Mouse (Mus musculus) limb, embryonic 13.5 days (tissue): ENCODE results near the gene Dnpep. TPM values are rescaled to one million over a fixed set of nuclear protein-coding genes. Genes with fewer than 3 reads are reported as not detected.

Experiments used
- ATAC-seq: fragments of 200-750 bp; cut with Nextera tagmentation; 2 replicates; pipeline ENCODE4 v1.8.0; 2017; ENCODE audit warnings: low read depth, moderate number of reproducible peaks, moderate TSS enrichment; ENCODE audit not compliant: low FRiP score
- H3K27ac ChIP-seq: fragments of 300-500 bp; sonication (generic); 2 replicates; pipeline ENCODE4 v1.5.1; 2015; ENCODE audit warnings: inconsistent platforms, mild to moderate bottlenecking, moderate library complexity
- H3K27me3 ChIP-seq: fragments of 300-500 bp; sonication (generic); 2 replicates; pipeline ENCODE4 v1.6.1; 2015; ENCODE audit warnings: mild to moderate bottlenecking, inconsistent platforms
- H3K36me3 ChIP-seq: fragments of 300-500 bp; sonication (generic); 2 replicates; pipeline ENCODE4 v1.6.1; 2015; ENCODE audit warnings: inconsistent platforms, mild to moderate bottlenecking, moderate library complexity
- H3K4me1 ChIP-seq: fragments of 300-500 bp; sonication (generic); 2 replicates; pipeline ENCODE4 v1.6.1; 2015; ENCODE audit warnings: inconsistent platforms
- H3K4me2 ChIP-seq: fragments of 300-500 bp; sonication (generic); replicated peaks from 2 replicates; pipeline ENCODE4 v1.6.1; 2015; ENCODE audit warnings: inconsistent platforms, mild to moderate bottlenecking, moderate library complexity
- H3K4me3 ChIP-seq: fragments of 300-500 bp; sonication (generic); 2 replicates; pipeline ENCODE4 v1.5.1; 2015; ENCODE audit warnings: moderate library complexity, mild to moderate bottlenecking, inconsistent platforms
- H3K9ac ChIP-seq: fragments of 300-500 bp; sonication (generic); 2 replicates; pipeline ENCODE4 v1.6.1; 2015; ENCODE audit warnings: mild to moderate bottlenecking, inconsistent platforms
- H3K9me3 ChIP-seq: fragments of 300-500 bp; sonication (generic); 2 replicates; pipeline ENCODE4 v1.6.1; 2016; ENCODE audit warnings: inconsistent platforms
- WGBS: fragments of 180-500 bp; shearing (Covaris S2); methylation state at CpG from one replicate; pipeline ENCODE4 v1.1.7; 2015; 5-methylcytosine and 5-hydroxymethylcytosine counted together
- polyA plus RNA-seq: library from polyadenylated mRNA; unstranded; fragments of >200 nt; fragmentation: Nextera tagmentation; extraction: Ambion mirVana; gene quantifications from 2 replicates; pipeline ENCODE4 v1.2.1, GENCODE M21; 2015

Gene Dnpep
- polyA plus RNA-seq, 1 experiment from 2014 or later: 117 TPM

DNA sequence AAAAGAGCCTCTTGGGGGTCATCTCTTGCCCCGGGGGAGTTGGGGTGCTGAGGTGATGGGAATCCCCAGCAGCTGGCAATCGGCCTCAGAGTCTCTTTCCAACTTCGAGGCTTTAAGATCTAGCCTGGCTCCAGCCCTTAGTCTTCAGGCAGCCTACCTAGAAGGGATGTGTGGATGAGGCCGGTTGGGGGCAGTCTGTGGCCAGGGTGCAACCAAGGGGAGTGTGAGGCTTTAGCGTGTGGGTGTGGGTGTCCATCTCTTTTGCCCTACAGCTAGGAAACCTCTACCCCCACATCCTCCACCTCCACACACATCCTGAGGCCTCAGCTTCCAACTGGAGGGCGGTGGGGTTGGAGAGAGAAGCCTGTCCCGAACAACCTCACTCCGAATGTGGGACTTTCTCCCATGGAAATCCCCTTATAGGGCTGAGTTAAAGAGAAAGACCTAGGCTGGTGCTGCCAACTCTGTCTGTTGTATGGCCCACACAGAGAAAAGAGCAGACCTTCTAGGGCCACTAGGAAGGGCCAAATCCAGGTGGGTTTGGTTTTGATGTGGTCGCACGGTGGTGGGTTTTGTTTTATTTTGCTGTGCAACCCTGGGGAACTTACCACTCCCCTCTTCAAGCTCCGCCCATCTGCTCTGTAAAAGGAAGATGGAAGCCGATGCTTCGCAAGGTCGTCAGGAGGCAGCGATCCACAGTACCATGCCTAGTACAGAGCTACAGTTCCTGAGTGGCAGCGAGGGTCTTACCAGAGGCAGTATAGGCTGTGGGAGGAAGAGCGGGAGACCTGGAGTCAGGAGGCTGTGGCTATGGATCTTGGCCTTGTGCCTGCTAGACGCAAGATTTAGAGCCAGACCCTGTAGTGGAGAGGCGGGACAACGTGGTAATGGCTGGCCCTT lies 27.5 kb upstream of the Dnpep start:
- H3K4me1 ChIP-seq: peaks cover 36% of the 10 kb centered on the region
- H3K36me3 ChIP-seq: no peaks in the 10 kb centered on the region
- H3K4me2 ChIP-seq: peak overlapping the region; percentile 27
- H3K27me3 ChIP-seq: peaks cover 10% of the 10 kb centered on the region; the same call in 1 of the 2 replicates
- 30% methylated on average over 20 of the region's 20 CpGs for WGBS
- no peaks in the 10 kb centered on the region for H3K9me3 ChIP-seq
- peak overlapping the region; percentile 22; the same call in 1 of the 2 replicates for H3K27ac ChIP-seq
- H3K4me3 ChIP-seq: no peak overlapping the region
- no peak overlapping the region for H3K9ac ChIP-seq
- no peak for ATAC-seq

DNA sequence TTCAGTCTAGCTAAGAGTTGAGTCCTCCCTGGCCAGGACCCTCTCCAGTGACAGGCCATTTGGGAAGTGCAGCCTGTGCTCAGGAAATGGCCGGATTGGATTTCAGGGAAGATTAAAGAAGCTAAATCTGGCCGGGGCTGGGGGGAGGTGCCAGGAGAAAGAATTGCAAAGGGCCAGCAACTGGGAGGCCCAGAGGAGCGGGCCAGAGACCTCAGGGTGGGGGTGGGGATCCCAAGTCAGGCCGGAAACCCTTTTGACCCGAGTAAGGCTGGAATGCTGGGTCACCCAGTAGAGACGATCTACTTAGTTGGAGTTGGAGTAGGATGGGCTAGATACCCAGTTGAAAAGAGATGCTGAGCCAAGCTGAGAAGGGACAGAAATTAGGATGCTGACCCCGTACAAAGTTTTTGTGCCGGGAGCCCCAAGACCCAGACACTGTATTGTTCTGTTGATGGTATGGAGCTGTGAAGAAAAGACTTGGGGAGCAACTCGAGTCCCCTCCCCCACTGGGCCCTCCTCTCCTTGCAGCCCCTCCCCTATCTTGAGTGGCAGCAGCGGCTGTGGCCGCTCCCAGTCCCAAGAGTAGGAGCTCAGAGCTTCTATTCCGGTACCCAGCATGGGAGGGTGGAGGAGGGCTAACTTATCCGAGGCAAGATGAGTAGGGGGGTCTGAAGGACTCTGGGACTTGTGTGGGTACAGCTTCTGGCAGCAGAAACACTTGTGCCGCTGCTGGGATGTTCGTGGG lies 26.7 kb upstream of the Dnpep start:
- no peak overlapping the region for H3K4me3 ChIP-seq
- H3K27me3 ChIP-seq: peaks cover 10% of the 10 kb centered on the region; the same call in 1 of the 2 replicates
- peak overlapping the region; percentile 22; the same call in 1 of the 2 replicates for H3K27ac ChIP-seq
- H3K9ac ChIP-seq: no peak overlapping the region
- peak; percentile 78 for ATAC-seq
- H3K9me3 ChIP-seq: no peaks in the 10 kb centered on the region
- H3K4me2 ChIP-seq: peak overlapping the region; percentile 27; the same call in 1 of the 2 replicates
- 9% methylated on average over 15 of the region's 15 CpGs for WGBS
- H3K4me1 ChIP-seq: peaks cover 39% of the 10 kb centered on the region
- H3K36me3 ChIP-seq: no peaks in the 10 kb centered on the region

DNA sequence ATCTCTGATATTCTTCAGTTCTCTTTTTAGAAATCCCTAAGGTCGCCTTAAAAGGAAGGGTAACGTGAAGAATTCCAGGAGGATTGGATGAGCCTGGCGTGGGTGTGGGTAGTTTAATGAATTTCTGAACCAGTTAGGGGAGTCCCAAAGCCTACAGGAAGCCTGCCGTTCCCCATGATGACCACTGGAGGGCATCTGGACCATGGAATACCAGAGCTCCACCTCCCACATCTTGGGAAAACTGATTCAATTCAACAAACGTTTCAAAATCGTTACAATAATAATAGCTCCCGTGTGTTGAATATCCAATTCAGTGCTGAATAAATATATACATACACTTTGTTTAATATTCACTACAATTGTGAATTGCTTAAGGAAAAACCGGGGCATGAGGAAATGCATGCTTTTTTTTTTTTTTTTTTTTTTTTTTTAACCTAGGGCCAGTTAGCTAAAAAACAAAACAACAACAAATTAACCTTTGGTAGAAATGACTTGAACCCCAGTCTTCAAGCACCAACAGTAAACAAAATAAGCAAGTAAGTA lies 25.2 kb upstream of the Dnpep start:
- Histone ChIP-seq H3K4me3 (no peak overlapping the region), H3K4me2 (no peak overlapping the region), H3K4me1 (peaks cover 47% of the 10 kb centered on the region), H3K9ac (no peak overlapping the region), H3K27me3 (peaks cover 10% of the 10 kb centered on the region; the same call in 1 of the 2 replicates), H3K36me3 (no peaks in the 10 kb centered on the region), H3K27ac (no peak overlapping the region), H3K9me3 (no peaks in the 10 kb centered on the region)
- no peak for ATAC-seq
- under 1% methylated on average over 8 of the region's 8 CpGs for WGBS

DNA sequence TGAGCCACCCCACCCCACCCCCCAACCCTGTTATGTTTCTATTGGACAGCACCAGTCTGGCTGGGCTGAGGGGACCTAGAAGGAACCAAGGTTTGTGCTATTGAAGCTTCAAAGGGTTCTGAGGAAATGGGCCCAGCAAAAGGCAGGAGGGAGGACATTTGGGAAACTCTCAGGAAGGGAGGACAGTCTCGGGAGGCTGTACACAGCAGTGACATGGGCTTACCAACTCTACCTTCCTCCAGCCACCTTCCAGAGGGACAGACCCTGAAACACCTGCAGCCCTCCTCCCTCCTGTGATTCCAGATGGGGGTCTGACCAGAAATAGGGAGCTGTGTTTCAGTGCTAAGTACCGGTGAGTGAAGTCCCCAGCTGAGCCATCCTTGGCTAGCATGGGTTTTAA lies 22.7 kb upstream of the Dnpep start:
- H3K4me3 ChIP-seq: no peak overlapping the region
- no peaks in the 10 kb centered on the region for H3K9me3 ChIP-seq
- no peak for ATAC-seq
- peaks cover 10% of the 10 kb centered on the region; the same call in 1 of the 2 replicates for H3K27me3 ChIP-seq
- H3K9ac ChIP-seq: no peak overlapping the region
- 77% methylated on average over 2 of the region's 2 CpGs for WGBS
- no peak overlapping the region for H3K4me2 ChIP-seq
- H3K36me3 ChIP-seq: no peaks in the 10 kb centered on the region
- H3K27ac ChIP-seq: no peak overlapping the region
- peaks cover 53% of the 10 kb centered on the region for H3K4me1 ChIP-seq

DNA sequence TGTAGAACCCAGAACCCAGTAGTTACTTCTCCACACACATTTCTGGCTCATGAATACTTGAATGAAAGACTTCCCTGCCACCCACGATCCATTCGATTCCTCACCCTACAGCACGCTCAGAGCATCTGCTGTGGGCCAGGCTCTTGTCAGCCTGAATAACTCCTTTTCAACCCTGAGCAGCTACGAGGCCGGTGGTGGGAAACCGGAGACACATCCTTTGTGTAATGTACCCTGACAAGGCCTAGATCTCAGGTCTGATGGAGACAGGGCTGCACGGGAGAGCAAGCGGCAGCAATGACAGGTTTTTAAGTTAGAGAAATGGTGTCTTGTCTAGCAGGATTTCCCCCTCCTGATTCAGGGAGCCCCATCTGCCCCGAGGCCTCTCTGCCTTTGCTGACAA lies 21.5 kb upstream of the Dnpep start:
- H3K4me3 ChIP-seq: no peak overlapping the region
- no peaks in the 10 kb centered on the region for H3K36me3 ChIP-seq
- 0 out of 2 replicates have a peak, but pooled peaks cover under 1% of the 10 kb centered on the region for H3K27me3 ChIP-seq
- peak overlapping the region; percentile 19 for H3K4me2 ChIP-seq
- peak overlapping the region; percentile 79 for H3K27ac ChIP-seq
- no peak for ATAC-seq
- peak overlapping the region; percentile 36; the same call in 1 of the 2 replicates for H3K9ac ChIP-seq
- WGBS: 32% methylated on average over 9 of the region's 9 CpGs
- no peaks in the 10 kb centered on the region for H3K9me3 ChIP-seq
- H3K4me1 ChIP-seq: peaks cover 41% of the 10 kb centered on the region

DNA sequence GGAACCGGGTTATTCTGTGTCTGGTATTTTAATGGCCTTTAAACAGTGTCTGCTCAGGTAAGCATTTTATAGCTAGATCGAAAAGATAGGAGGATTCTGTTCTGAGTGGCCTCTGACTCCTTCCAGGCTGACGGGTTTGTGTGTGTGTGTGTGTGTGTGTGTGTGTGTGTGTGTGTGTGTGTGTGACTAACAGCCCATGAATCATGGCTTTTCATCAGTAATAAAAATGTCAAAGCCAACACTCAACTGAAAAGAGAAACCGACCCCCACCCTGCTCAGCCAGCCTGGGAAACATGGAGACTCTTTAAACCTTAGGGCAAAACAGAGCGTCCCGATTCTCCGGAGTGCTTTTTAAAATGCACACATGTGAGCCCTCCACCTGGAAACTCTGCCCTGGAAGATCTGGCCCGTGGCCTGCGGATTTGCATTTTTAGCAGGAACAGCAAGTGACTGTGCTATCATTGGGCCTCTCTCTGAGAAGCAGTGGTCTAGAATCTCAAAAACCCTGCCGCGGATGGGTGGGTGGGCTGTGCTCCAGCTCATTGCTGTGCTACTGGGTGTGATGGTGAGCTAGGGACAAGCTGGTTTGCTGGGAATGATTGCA lies 20.4 kb upstream of the Dnpep start:
- peak overlapping the region; percentile 81 for H3K27ac ChIP-seq
- peak; percentile 41; the same call in 1 of the 2 replicates for ATAC-seq
- H3K36me3 ChIP-seq: no peaks in the 10 kb centered on the region
- H3K4me1 ChIP-seq: peaks cover 32% of the 10 kb centered on the region
- WGBS: 3% methylated on average over 11 of the region's 11 CpGs
- H3K4me3 ChIP-seq: no peak overlapping the region
- H3K4me2 ChIP-seq: peak overlapping the region; percentile 42
- peak overlapping the region; percentile 31; the same call in 1 of the 2 replicates for H3K9ac ChIP-seq
- H3K27me3 ChIP-seq: no peaks in the 10 kb centered on the region
- no peaks in the 10 kb centered on the region for H3K9me3 ChIP-seq

DNA sequence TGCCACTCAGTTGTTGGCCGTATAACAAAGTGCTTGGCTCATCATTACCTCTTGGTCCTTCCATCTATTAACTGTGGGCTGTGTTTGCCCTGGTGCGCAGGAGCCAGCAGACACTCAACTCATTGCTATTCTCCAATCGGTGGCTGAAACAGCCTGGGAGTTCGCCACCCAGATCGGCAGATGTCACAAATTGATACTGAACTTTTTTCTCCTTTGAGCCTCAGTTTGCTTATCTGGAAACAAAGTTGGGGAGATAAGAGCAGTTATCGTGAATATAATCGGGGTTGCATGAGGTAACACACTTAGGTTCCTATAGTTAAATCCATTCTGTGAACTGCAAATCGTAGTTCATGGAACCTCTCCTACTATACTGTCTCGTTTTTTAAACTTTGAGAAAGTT lies 19.3 kb upstream of the Dnpep start:
- Histone ChIP-seq H3K36me3 (no peaks in the 10 kb centered on the region), H3K4me2 (no peak overlapping the region), H3K9ac (no peak overlapping the region), H3K27me3 (no peaks in the 10 kb centered on the region), H3K9me3 (no peaks in the 10 kb centered on the region), H3K27ac (no peak overlapping the region; the same call in 1 of the 2 replicates), H3K4me3 (no peak overlapping the region), H3K4me1 (peaks cover 32% of the 10 kb centered on the region)
- WGBS: 55% methylated on average over 9 of the region's 9 CpGs
- ATAC-seq: no peak

DNA sequence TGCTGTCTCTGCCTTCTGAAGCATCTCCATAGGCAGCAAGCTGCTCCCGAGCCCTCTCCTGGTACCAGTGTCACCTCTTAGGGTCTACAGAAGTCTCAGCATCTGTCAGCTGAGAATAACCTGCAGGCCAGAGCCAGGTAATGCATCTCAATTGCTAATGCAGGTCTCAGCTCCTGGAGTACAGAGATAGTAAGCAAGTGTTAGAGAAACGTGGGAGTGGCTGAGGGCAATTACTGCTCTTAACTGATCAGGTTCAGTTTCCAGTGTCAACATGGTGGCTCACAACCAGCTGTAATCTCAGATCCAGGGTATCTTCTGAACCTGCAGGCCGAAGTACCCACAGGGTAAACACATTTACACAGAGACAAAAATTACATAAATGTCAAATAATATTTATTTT lies 18.7 kb upstream of the Dnpep start:
- Histone ChIP-seq H3K9ac (no peak overlapping the region), H3K9me3 (no peaks in the 10 kb centered on the region), H3K36me3 (no peaks in the 10 kb centered on the region), H3K27me3 (no peaks in the 10 kb centered on the region), H3K4me1 (peaks cover 32% of the 10 kb centered on the region), H3K4me2 (no peak overlapping the region), H3K27ac (no peak overlapping the region), H3K4me3 (no peak overlapping the region)
- 44% methylated on average over 3 of the region's 3 CpGs for WGBS
- ATAC-seq: no peak

DNA sequence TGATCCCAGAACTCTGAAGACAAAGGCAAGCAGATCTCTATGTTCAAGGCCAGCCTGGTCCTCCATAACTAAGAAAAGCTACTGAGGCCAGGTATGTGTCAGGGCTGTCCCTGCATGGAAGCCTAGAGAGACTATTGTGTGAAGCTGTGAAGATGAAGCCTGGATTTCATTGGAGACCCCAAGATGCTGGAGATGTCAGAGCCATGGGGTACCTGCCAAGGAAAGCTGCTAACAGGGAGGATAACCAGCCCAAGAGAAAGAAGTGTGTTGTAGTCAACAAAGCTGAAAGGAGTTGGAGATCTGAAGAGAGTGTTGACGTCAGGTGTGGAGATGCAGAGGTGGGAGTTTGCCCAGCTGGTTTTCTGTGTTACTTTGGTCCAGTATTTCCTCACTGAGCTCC lies 13.5 kb upstream of the Dnpep start:
- ATAC-seq: no peak
- 0 out of 2 replicates have a peak, but pooled peaks cover 6% of the 10 kb centered on the region for H3K9me3 ChIP-seq
- H3K27ac ChIP-seq: no peak overlapping the region
- no peaks in the 10 kb centered on the region for H3K27me3 ChIP-seq
- no peaks in the 10 kb centered on the region for H3K4me1 ChIP-seq
- WGBS: 81% methylated on average over 1 of the region's 1 CpGs
- no peak overlapping the region for H3K9ac ChIP-seq
- no peaks in the 10 kb centered on the region for H3K36me3 ChIP-seq
- no peak overlapping the region for H3K4me3 ChIP-seq
- H3K4me2 ChIP-seq: no peak overlapping the region

DNA sequence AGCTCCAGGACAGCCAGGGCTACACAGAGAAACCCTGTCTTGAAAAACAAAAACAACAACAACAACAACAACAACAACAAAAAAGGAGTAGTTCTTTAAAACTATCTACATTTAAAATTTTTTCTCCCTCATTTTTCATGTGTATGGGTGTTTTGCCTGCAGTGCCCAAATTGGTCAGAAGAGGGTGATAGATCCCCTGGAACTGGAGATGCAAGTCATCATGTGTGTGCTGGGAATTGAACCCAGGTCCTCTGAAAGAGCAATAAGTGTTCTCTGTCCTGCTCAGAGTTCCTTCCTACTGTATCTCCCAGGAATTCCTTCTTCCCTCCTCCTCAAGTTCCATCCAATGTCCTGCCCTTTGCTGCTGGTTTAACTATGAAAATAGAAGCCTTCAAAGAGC lies 9.7 kb upstream of the Dnpep start:
- no peaks in the 10 kb centered on the region for H3K27me3 ChIP-seq
- no peak overlapping the region for H3K9ac ChIP-seq
- ATAC-seq: no peak
- H3K4me1 ChIP-seq: no peaks in the 10 kb centered on the region
- H3K4me2 ChIP-seq: no peak overlapping the region
- 0 out of 2 replicates have a peak, but pooled peaks cover 6% of the 10 kb centered on the region for H3K9me3 ChIP-seq
- no peak overlapping the region for H3K27ac ChIP-seq
- H3K36me3 ChIP-seq: no peaks in the 10 kb centered on the region
- no peak overlapping the region for H3K4me3 ChIP-seq

DNA sequence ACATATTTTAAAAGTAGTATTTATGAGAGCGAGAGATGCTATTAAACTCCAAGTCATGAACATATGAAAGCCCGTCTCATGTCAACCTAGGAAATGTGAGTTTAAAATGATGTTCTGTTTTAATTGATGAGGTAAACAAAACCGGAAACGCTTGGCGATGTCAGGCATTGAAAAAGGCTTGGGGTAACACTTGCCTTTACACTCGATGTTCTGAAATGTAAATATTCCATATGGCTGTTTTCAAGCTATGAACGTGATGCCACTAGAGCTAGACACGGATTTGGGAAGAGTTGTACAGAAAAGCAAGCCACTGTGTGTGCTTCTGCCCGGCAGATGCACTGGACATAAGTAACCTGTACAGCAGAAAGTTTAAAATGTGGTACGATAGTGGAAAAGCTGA lies 1.4 kb upstream of the Dnpep start:
- Histone ChIP-seq H3K9me3 (no peaks in the 10 kb centered on the region), H3K4me2 (no peak overlapping the region), H3K9ac (no peak overlapping the region), H3K4me3 (no peak overlapping the region), H3K4me1 (peaks cover 8% of the 10 kb centered on the region), H3K27me3 (no peaks in the 10 kb centered on the region), H3K27ac (no peak overlapping the region), H3K36me3 (peaks cover 15% of the 10 kb centered on the region)
- ATAC-seq: no peak
- WGBS: 89% methylated on average over 10 of the region's 10 CpGs
